Mouse (Mus musculus) ES-E14 (cell line): ENCODE results near the gene Olfr54.
A peak's percentile ranks its signal among the peaks of the same experiment; 100 is the strongest.

Experiments used
- CHD2 ChIP-seq: IDR thresholded peaks from 2 replicates; pipeline ENCODE4 v1.6.1; 2014; ENCODE audit warnings: mild to moderate bottlenecking, low read depth, low read length, inconsistent platforms
- ZC3H11A ChIP-seq: IDR thresholded peaks from 2 replicates; pipeline ENCODE4 v1.6.1; 2012; ENCODE audit warnings: low read depth, mild to moderate bottlenecking, inconsistent platforms, low read length, borderline replicate concordance

DNA sequence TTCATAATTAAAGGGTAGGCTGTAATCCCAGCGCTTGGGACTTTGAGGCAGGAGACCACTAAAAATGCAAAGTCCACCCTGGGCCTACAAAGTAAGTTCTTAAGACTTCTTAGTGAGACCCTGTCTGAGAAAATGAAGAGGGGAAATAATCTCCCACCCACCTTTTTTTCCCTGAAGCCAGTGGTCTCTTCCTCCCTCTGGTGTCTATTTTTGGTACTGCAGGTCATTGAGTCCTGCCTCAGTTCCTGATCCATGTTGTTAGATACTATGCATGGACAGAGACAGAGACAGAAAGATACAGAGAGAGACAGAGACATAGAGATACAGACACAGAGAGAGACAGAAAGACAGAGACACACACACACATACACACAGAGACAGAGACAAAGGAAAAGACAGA, 18.8 kb downstream of the Olfr54 start:
- TF ChIP-seq CHD2 = no peak
- TF ChIP-seq ZC3H11A = peak; percentile 57; the same call in 1 of the 2 replicates
